Mouse (Mus musculus): ENCODE measurements at regions not wholly inside any gene's neighbourhood (a gene's known extent, or its start where the extent isn't known, plus 50 kb on each side); places are given as distances from the start of the nearest gene placed in this dataset.
"Not testable (repeated sequence)": the region's sequence is repeated elsewhere in the genome, so short reads cannot be mapped to it uniquely, and the experiment has no call there.

DNA sequence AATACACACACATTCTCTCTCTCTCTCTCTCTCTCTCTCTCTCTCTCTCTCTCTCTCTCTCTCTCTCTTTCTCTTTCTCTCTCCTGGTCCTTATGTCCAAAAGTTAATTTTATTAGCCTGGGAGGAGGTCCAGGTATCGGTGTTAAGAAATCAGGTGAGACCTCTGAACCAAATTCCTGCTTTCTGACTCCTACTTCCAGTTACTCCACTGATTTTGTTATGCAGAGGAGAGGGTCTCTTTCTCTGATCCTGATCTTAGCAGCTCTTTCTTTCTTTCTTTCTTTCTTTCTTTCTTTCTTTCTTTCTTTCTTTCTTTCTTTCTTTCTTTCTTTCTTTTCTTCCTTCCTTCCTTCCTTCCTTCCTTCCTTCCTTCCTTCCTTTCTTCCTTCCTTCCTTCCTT is 185.5 kb upstream of the Stk26 start:
- not testable (repeated sequence) for TF ChIP-seq CTCF (IDR thresholded peaks at IDR 0.05; ENCODE audit: low read depth); EP300 (optimal IDR thresholded peaks at IDR 0.05)
